Mouse (Mus musculus): ENCODE results near the gene Ifrd2.
A peak's percentile ranks its signal among the peaks of the same experiment; 100 is the strongest.

GRCm38 (mm10) chr9:107577871-107578270 is 9.6 kb upstream of the Ifrd2 start:
- TF ChIP-seq POLR2A (IDR thresholded peaks at IDR 0.05; ENCODE audit: extremely low read depth, insufficient read depth, low read length) (peak; percentile 44; the same call in 1 of the 2 replicates), CTCF (IDR thresholded peaks at IDR 0.05; ENCODE audit: low read depth, low read length) (no peak)

Measured in liver, adult 2 months (tissue).